Mouse (Mus musculus) left cerebral cortex, postnatal 10 days (tissue): Measurements from ENCODE around the gene Tfap2c. TPM values are rescaled to one million over a fixed set of nuclear protein-coding genes. Genes with fewer than 3 reads are reported as not detected.

Experiments
- DNase-seq, 2 experiments: peaks; one replicate each; pipeline ENCODE4 v3.0.0; 2021 to 2022; ENCODE audit warnings: low spot score in 2 of 2, mixed read lengths in 1 of 2; ENCODE audit errors: extremely low spot score in 1 of 2
- intact Hi-C: fragments of 180-260 bp; cut with DNase I; formaldehyde crosslinking; loops from one replicate; pipeline ENCODE4 v1.15.1; 2025
- total RNA-seq, 2 experiments: library from RNA; stranded (reverse); gene quantifications; 2 replicates each; pipeline ENCODE4 v1.2.3; 2021

The Tfap2c gene
- under 1 TPM; 0.24 to 0.49 TPM for total RNA-seq

DNA sequence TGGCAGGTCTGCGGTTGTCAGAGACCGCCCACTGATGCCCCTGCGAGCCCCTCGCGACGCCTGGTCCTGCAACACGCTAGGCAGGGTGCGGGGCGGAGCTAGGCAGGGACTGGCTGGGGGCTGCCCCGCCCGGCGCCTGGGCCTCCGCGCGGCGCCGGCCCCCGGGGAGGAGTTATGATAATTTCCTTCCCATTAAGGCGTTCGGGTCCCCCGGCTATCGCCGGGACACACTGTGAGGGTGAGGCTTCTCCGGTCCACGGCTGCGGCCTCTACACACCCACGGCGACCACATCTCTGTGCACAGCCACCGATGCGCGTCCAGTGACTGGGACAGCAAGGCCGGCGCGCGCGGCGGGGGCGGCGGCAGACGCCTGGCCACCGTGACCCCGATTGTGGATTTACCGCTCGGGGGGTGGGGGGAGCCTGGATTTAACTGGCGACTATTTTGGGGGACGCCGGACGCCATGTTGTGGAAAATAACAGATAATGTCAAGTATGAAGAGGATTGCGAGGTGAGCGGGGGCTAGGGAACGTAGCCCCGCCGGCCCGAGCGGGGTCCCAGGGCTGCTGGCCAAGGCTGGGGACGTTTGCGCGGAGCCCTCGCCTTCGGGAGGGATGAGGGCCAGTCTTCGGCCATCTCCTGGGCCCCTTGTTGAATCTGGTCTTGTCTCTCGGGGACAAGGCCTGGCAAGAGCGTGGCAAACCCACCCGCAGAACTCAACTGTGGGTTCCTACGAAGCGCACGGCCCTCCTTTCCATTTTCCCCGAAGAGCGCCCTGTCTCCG is at the start of gene Tfap2c:
Gene Tfap2c (plus strand): TSS at position 223 of the 785 bp plus-strand sequence.
- intact Hi-C loops = loop anchor here (2.0 to 10.0 kb wide), 3 partner anchors 179 to 223 kb away; no protein-coding TSS in a partner anchor
- DNase-seq = peak in 1 of 2 experiments; percentile 48

DNA sequence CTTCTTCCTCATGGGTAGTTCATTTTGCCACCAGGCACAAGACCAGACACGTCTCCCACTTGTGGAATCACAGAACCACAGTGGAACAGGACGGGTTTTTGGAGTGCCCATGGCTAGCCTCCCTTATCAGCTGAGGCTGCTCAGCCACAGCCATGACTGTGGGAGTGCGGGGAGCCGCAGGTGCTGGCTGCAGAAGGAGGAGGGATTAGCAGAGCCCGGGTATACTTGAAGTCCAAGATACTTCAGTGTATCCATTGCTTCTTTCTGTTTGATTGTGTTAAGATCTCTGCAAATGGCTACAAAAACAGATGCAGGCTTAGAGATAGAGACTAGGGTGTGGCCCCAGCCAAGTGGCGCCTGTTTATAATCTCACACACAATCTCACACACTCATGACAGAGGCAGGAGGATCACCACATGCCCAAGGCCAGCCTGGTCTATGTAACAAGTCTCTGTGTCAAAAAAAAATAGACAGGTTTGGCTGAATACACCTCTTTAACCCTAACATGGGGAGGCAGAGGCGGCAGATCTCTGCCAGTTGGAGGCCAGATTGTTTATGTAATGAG is 48.6 kb upstream of the Tfap2c start:
- no peak for DNase-seq
- intact Hi-C loops = no loop called here

- peak in 1 of 2 experiments; percentile 3 for DNase-seq
- intact Hi-C loops = no loop called here
Observed at GRCm38 (mm10) chr2:172501341-172501740, 48.1 kb upstream of the Tfap2c start.

- DNase-seq = no peak
- intact Hi-C loops = no loop called here
Observed at GRCm38 (mm10) chr2:172502168-172502567, 47.2 kb upstream of the Tfap2c start.

DNA sequence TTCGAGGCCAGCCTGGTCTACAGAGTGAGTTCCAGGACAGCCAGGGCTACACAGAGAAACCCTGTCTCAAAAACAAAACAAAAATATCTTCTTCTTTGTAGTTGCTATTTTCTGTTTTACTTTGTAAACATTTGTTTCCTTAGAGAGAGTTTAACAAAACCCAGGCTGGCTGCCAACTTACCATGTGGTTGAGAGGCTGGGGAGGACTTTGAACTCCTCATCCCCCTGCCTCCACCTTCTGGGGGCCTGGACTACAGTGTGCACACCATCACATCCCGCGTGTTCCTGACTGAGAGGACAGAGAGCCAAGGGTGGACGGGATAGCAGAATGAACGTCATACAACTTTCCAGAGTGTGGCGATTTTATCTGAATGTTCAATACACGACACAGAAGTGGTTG is 43.3 kb upstream of the Tfap2c start:
- intact Hi-C loops = no loop called here
- DNase-seq = peak in 1 of 2 experiments; percentile 52

GRCm38 (mm10) chr2:172510056-172510712 is 39.2 kb upstream of the Tfap2c start:
- intact Hi-C loops = no loop called here
- DNase-seq = no peak

DNA sequence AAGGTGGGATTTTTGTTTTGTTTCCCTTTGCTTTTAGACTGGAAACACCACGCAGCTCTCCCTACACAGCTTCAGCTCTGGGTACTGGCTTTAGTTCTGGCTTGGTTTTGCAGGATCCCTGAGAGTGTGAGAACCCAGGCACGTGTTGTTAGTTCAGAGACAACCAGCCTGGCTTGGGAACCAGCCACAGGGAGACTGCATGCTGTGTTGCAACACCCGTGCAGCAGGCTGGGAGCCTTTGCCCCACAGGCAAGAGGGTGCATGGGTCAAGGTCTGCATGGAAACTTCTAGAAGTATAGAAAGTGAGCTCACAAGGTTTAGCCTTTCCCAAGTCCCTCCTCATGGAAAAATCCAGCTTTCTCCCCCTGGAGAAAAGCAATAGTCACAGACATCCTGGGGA is 38.5 kb upstream of the Tfap2c start:
- no peak for DNase-seq
- intact Hi-C loops = no loop called here

DNA sequence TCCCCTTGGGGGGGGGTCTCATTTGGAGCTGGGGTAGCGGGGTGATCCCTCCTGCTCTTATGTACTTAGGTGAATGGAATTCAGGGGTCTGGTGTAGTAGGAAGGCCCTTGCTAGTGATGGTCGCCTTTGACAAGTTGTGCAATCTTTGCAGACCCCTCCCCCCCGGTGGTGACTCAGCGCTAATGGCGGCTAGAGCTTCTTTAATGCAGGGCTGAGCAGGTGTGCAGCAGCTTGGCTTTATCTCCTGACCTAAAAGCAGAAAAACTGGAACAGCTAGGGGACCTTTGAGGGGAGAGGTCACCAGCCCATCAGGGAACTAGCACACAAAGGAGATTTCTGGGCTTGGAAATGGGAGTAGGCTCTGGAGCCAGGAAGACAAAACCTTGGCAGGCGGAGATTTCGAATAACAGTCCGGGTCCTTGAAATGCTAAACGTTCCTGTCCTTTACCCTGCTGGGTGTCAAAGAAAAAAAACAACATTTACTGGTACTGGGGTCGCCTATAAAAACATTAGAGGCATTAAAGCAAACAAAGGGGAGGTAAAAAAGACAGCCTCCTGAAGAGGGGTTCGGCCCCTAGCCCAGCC is 32.9 kb upstream of the Tfap2c start:
- no peak for DNase-seq
- intact Hi-C loops = no loop called here

GRCm38 (mm10) chr2:172520616-172521371 is 28.6 kb upstream of the Tfap2c start:
- no peak for DNase-seq
- intact Hi-C loops = no loop called here

DNA sequence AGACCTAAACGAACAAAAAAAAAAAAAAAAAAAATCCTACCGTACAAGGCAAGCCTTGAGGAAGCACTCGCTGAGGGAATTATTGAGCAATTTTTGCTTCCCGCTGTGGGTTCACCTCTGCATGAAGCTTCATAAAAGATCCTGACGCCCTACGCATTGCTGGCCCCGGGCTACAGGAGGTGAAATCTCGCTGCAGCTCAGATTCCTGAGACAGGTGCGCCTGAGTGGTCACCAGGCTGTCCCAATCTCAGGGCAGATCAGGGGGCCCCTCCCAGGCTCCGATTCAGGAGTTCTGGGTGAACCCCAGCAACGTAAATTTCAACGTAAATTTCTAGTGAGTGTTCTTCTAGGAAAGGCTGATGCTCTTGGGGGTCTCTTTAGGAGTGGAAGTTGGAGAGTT is 26.9 kb upstream of the Tfap2c start:
- no peak for DNase-seq
- intact Hi-C loops = no loop called here

- no peak for DNase-seq
- intact Hi-C loops = no loop called here
Observed at GRCm38 (mm10) chr2:172527175-172527574, 22.2 kb upstream of the Tfap2c start.

DNA sequence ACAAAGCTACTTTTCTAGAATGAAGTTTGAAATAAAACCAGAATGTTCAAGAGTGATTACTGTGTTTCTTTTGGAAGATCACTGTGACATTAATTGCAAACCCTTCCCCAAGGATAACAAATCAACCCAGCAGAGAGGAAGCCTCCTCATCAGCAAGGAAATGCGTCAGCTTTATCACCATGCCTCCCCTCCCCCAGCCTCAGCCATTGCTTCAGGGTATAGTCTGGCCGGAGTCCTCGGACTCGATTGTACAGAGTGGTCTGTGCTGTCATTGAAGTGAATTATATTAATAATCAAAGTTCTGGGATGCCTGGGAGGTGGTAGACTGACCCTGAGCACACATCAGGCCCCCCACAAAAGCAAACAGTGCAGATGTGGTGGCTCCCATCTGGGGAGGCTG is 5.4 kb upstream of the Tfap2c start:
- intact Hi-C loops = no loop called here
- DNase-seq = no peak

GRCm38 (mm10) chr2:172544601-172545127 is 4.7 kb upstream of the Tfap2c start:
- intact Hi-C loops = loop anchor here (5.0 kb wide), 1 partner anchor 228 kb away; no protein-coding TSS in a partner anchor

GRCm38 (mm10) chr2:172545592-172546235 is 3.7 kb upstream of the Tfap2c start:
- intact Hi-C loops = loop anchor here (5.0 kb wide), 1 partner anchor 227 kb away; no protein-coding TSS in a partner anchor

More at GRCm38 (mm10) chr2:172544601-172545127, 4.7 kb upstream of the Tfap2c start:
- no peak for DNase-seq

GRCm38 (mm10) chr2:172546551-172546950 is 2.8 kb upstream of the Tfap2c start:
- DNase-seq = no peak
- intact Hi-C loops = loop anchor here (5.0 kb wide), 1 partner anchor 226 kb away; no protein-coding TSS in a partner anchor

More at GRCm38 (mm10) chr2:172545592-172546235, 3.7 kb upstream of the Tfap2c start:
- DNase-seq = no peak

GRCm38 (mm10) chr2:172547116-172547515 is 2.3 kb upstream of the Tfap2c start:
- peak in 1 of 2 experiments; percentile 27 for DNase-seq
- intact Hi-C loops = loop anchor here (5.0 kb wide), 1 partner anchor 225 kb away; no protein-coding TSS in a partner anchor

GRCm38 (mm10) chr2:172547807-172548586 is 1.4 kb upstream of the Tfap2c start:
- intact Hi-C loops = loop anchor here (2.0 to 5.0 kb wide), 2 partner anchors 181 to 224 kb away; no protein-coding TSS in a partner anchor

More at GRCm38 (mm10) chr2:172547807-172548586, 1.4 kb upstream of the Tfap2c start:
- DNase-seq = peak in 1 of 2 experiments; percentile 23
